Mouse (Mus musculus): Measurements from ENCODE around the gene Tdp2. TPM values are rescaled to one million over a fixed set of nuclear protein-coding genes. Genes with fewer than 3 reads are reported as not detected.

Gene Tdp2
- polyA plus RNA-seq, 1 experiment from 2014 or later = 87.4 TPM

GRCm38 (mm10) chr13:24799925-24800673 is 31.4 kb upstream of the Tdp2 start:
- no peaks in the 10 kb centered on the region for H3K9me3 ChIP-seq (ENCODE audit: control insufficient read depth, low read length)
- H3K4me2 ChIP-seq (ENCODE audit: low read depth, low read length, severe bottlenecking) = peak overlapping the region; percentile 81
- 0 out of 2 replicates have a peak, but pooled peaks have one; percentile 1 for ATAC-seq (replicated peaks; ENCODE audit: low FRiP score)
- no peaks in the 10 kb centered on the region for H3K27me3 ChIP-seq (ENCODE audit: control insufficient read depth, insufficient read depth, low read length)
- under 1% methylated on average over 31 of the region's 31 CpGs for WGBS
- no peaks in the 10 kb centered on the region for H3K4me1 ChIP-seq (replicated peaks; ENCODE audit: control insufficient read depth, insufficient read depth, low read length)
- H3K4me3 ChIP-seq (ENCODE audit: low read depth, low read length) = peak overlapping the region; percentile 87
- no peaks in the 10 kb centered on the region for H3K36me3 ChIP-seq (ENCODE audit: control insufficient read depth, insufficient read depth, low read length)
- peak overlapping the region; percentile 18; the same call in 1 of the 2 replicates for H3K27ac ChIP-seq (ENCODE audit: low read depth, low read length)
- peak; percentile 59 for DNase-seq (ENCODE audit: low spot score)
- H3K9ac ChIP-seq (ENCODE audit: low read length) = peak overlapping the region; percentile 68

- no peaks in the 10 kb centered on the region for H3K4me1 ChIP-seq (replicated peaks; ENCODE audit: control insufficient read depth, insufficient read depth, low read length)
- H3K4me3 ChIP-seq (ENCODE audit: low read depth, low read length) = peak overlapping the region; percentile 87
- H3K9ac ChIP-seq (ENCODE audit: low read length) = peak overlapping the region; percentile 88
- peak overlapping the region; percentile 81 for H3K4me2 ChIP-seq (ENCODE audit: low read depth, low read length, severe bottlenecking)
- DNase-seq (ENCODE audit: low spot score) = peak; percentile 99
- H3K27me3 ChIP-seq (ENCODE audit: control insufficient read depth, insufficient read depth, low read length) = no peaks in the 10 kb centered on the region
- peak overlapping the region; percentile 99 for H3K27ac ChIP-seq (ENCODE audit: low read depth, low read length)
- H3K9me3 ChIP-seq (ENCODE audit: control insufficient read depth, low read length) = no peaks in the 10 kb centered on the region
- no peaks in the 10 kb centered on the region for H3K36me3 ChIP-seq (ENCODE audit: control insufficient read depth, insufficient read depth, low read length)
- under 1% methylated on average over 42 of the region's 42 CpGs for WGBS
- peak; percentile 96 for ATAC-seq (replicated peaks; ENCODE audit: low FRiP score)
Measured at GRCm38 (mm10) chr13:24800674-24801307, 30.7 kb upstream of the Tdp2 start.

GRCm38 (mm10) chr13:24801308-24801921 is 30.1 kb upstream of the Tdp2 start, which contains the start of gene BC005537:
BC005537 (plus strand) TSS chr13:24801657.
- 0% methylated on average over 58 of the region's 74 CpGs for WGBS
- H3K4me2 ChIP-seq (ENCODE audit: low read depth, low read length, severe bottlenecking) = peak within 1 kb of the TSS; percentile 81
- peak within 1 kb of the TSS; percentile 88 for H3K9ac ChIP-seq (ENCODE audit: low read length)
- no peaks in the 10 kb centered on the region for H3K4me1 ChIP-seq (replicated peaks; ENCODE audit: control insufficient read depth, insufficient read depth, low read length)
- DNase-seq (ENCODE audit: low spot score) (no peak), ATAC-seq (replicated peaks; ENCODE audit: low FRiP score) (peak; percentile 70)
- no peaks in the 10 kb centered on the region for H3K27me3 ChIP-seq (ENCODE audit: control insufficient read depth, insufficient read depth, low read length)
- peak within 1 kb of the TSS; percentile 99 for H3K27ac ChIP-seq (ENCODE audit: low read depth, low read length)
- H3K36me3 ChIP-seq (ENCODE audit: control insufficient read depth, insufficient read depth, low read length) = no peaks in the 10 kb centered on the region; the same call in 1 of the 2 replicates
- peak within 1 kb of the TSS; percentile 87 for H3K4me3 ChIP-seq (ENCODE audit: low read depth, low read length)
- no peaks in the 10 kb centered on the region for H3K9me3 ChIP-seq (ENCODE audit: control insufficient read depth, low read length)

- DNase-seq (ENCODE audit: low spot score) = peak; percentile 66
- Histone ChIP-seq H3K27ac (ENCODE audit: low read depth, low read length) (peak overlapping the region; percentile 99; the same call in 1 of the 2 replicates), H3K27me3 (ENCODE audit: control insufficient read depth, insufficient read depth, low read length) (no peaks in the 10 kb centered on the region), H3K36me3 (ENCODE audit: control insufficient read depth, insufficient read depth, low read length) (peaks cover 1% of the 10 kb centered on the region; the same call in 1 of the 2 replicates), H3K4me2 (ENCODE audit: low read depth, low read length, severe bottlenecking) (peak overlapping the region; percentile 66), H3K9me3 (ENCODE audit: control insufficient read depth, low read length) (no peaks in the 10 kb centered on the region), H3K9ac (ENCODE audit: low read length) (peak overlapping the region; percentile 88), H3K4me1 (replicated peaks; ENCODE audit: control insufficient read depth, insufficient read depth, low read length) (no peaks in the 10 kb centered on the region), H3K4me3 (ENCODE audit: low read depth, low read length) (peak overlapping the region; percentile 87)
- under 1% methylated on average over 26 of the region's 26 CpGs for WGBS
- no peak for ATAC-seq (replicated peaks; ENCODE audit: low FRiP score)
Measured at GRCm38 (mm10) chr13:24802131-24802691, 29.3 kb upstream of the Tdp2 start.

GRCm38 (mm10) chr13:24803196-24803595 is 28.3 kb upstream of the Tdp2 start:
- H3K4me1 ChIP-seq (replicated peaks; ENCODE audit: control insufficient read depth, insufficient read depth, low read length) = no peaks in the 10 kb centered on the region
- no peak for DNase-seq (ENCODE audit: low spot score)
- 33% methylated on average over 2 of the region's 2 CpGs for WGBS

GRCm38 (mm10) chr13:24806079-24806478 is 25.4 kb upstream of the Tdp2 start:
- Histone ChIP-seq H3K4me1 (replicated peaks; ENCODE audit: control insufficient read depth, insufficient read depth, low read length) (no peaks in the 10 kb centered on the region), H3K9me3 (ENCODE audit: control insufficient read depth, low read length) (no peaks in the 10 kb centered on the region), H3K27ac (ENCODE audit: low read depth, low read length) (no peak overlapping the region), H3K9ac (ENCODE audit: low read length) (no peak overlapping the region), H3K36me3 (ENCODE audit: control insufficient read depth, insufficient read depth, low read length) (peaks cover 15% of the 10 kb centered on the region; the same call in 1 of the 2 replicates), H3K27me3 (ENCODE audit: control insufficient read depth, insufficient read depth, low read length) (no peaks in the 10 kb centered on the region), H3K4me3 (ENCODE audit: low read depth, low read length) (no peak overlapping the region), H3K4me2 (ENCODE audit: low read depth, low read length, severe bottlenecking) (no peak overlapping the region)
- DNase-seq (ENCODE audit: low spot score) = no peak
- no peak for ATAC-seq (replicated peaks; ENCODE audit: low FRiP score)

More at GRCm38 (mm10) chr13:24803196-24803595, 28.3 kb upstream of the Tdp2 start:
- H3K27me3 ChIP-seq (ENCODE audit: control insufficient read depth, insufficient read depth, low read length) = no peaks in the 10 kb centered on the region
- peak overlapping the region; percentile 88; the same call in 1 of the 2 replicates for H3K9ac ChIP-seq (ENCODE audit: low read length)
- H3K4me2 ChIP-seq (ENCODE audit: low read depth, low read length, severe bottlenecking) = peak overlapping the region; percentile 66
- peak overlapping the region; percentile 87 for H3K4me3 ChIP-seq (ENCODE audit: low read depth, low read length)
- ATAC-seq (replicated peaks; ENCODE audit: low FRiP score) = no peak
- peaks cover 5% of the 10 kb centered on the region; the same call in 1 of the 2 replicates for H3K36me3 ChIP-seq (ENCODE audit: control insufficient read depth, insufficient read depth, low read length)
- no peaks in the 10 kb centered on the region for H3K9me3 ChIP-seq (ENCODE audit: control insufficient read depth, low read length)
- H3K27ac ChIP-seq (ENCODE audit: low read depth, low read length) = no peak overlapping the region

GRCm38 (mm10) chr13:24812521-24812920 is 19.0 kb upstream of the Tdp2 start:
- no peak overlapping the region for H3K27ac ChIP-seq (ENCODE audit: low read depth, low read length)
- DNase-seq (ENCODE audit: low spot score) (no peak), ATAC-seq (replicated peaks; ENCODE audit: low FRiP score) (no peak)
- H3K4me1 ChIP-seq (replicated peaks; ENCODE audit: control insufficient read depth, insufficient read depth, low read length) = no peaks in the 10 kb centered on the region
- no peak overlapping the region for H3K4me3 ChIP-seq (ENCODE audit: low read depth, low read length)
- 97% methylated on average over 2 of the region's 2 CpGs for WGBS
- no peaks in the 10 kb centered on the region for H3K27me3 ChIP-seq (ENCODE audit: control insufficient read depth, insufficient read depth, low read length)
- peaks cover 15% of the 10 kb centered on the region; the same call in 1 of the 2 replicates for H3K36me3 ChIP-seq (ENCODE audit: control insufficient read depth, insufficient read depth, low read length)
- H3K9ac ChIP-seq (ENCODE audit: low read length) = no peak overlapping the region
- H3K4me2 ChIP-seq (ENCODE audit: low read depth, low read length, severe bottlenecking) = no peak overlapping the region
- H3K9me3 ChIP-seq (ENCODE audit: control insufficient read depth, low read length) = no peaks in the 10 kb centered on the region

- H3K4me2 ChIP-seq (ENCODE audit: low read depth, low read length, severe bottlenecking) = no peak overlapping the region
- no peak overlapping the region for H3K4me3 ChIP-seq (ENCODE audit: low read depth, low read length)
- no peak overlapping the region for H3K9ac ChIP-seq (ENCODE audit: low read length)
- no peak overlapping the region for H3K27ac ChIP-seq (ENCODE audit: low read depth, low read length)
- no peaks in the 10 kb centered on the region for H3K4me1 ChIP-seq (replicated peaks; ENCODE audit: control insufficient read depth, insufficient read depth, low read length)
- 82% methylated on average over 1 of the region's 1 CpGs for WGBS
- no peaks in the 10 kb centered on the region for H3K27me3 ChIP-seq (ENCODE audit: control insufficient read depth, insufficient read depth, low read length)
- no peaks in the 10 kb centered on the region for H3K9me3 ChIP-seq (ENCODE audit: control insufficient read depth, low read length)
- ATAC-seq (replicated peaks; ENCODE audit: low FRiP score) (no peak), DNase-seq (ENCODE audit: low spot score) (no peak)
- peaks cover 11% of the 10 kb centered on the region; the same call in 1 of the 2 replicates for H3K36me3 ChIP-seq (ENCODE audit: control insufficient read depth, insufficient read depth, low read length)
Measured at GRCm38 (mm10) chr13:24814616-24815015, 16.9 kb upstream of the Tdp2 start.

Data from forebrain, embryonic 11.5 days (tissue).